Mouse (Mus musculus) cerebellum, adult 2 months (tissue): Measurements from ENCODE around the gene Ptpn3.
A peak's percentile ranks its signal among the peaks of the same experiment; 100 is the strongest.

Source experiments
- CTCF ChIP-seq: fragments of 200-500 bp; IDR thresholded peaks from 2 replicates; pipeline ENCODE4 v1.5.1; 2011; ENCODE audit warnings: low read depth, mild to moderate bottlenecking, control low read depth, low read length, moderate library complexity, borderline replicate concordance; ENCODE audit not compliant: insufficient read depth
- POLR2A ChIP-seq: fragments of 200-500 bp; IDR thresholded peaks from 2 replicates; pipeline ENCODE4 v1.6.1; 2011; ENCODE audit warnings: low read length, control low read depth, borderline replicate concordance; ENCODE audit not compliant: insufficient read depth

GRCm38 (mm10) chr4:57143026-57143937, 158.4 kb downstream of the Ptpn3 start, which contains the start of gene Epb41l4b:
- TF ChIP-seq POLR2A (no peak), CTCF (peak; percentile 80)
